Mouse (Mus musculus): ENCODE measurements around the gene Ubac2.

- TF ChIP-seq CTCF (IDR thresholded peaks at IDR 0.05) (no peak), EP300 (IDR thresholded peaks at IDR 0.05) (no peak)
Observed at GRCm38 (mm10) chr14:122012814-122013213, 134.4 kb downstream of the Ubac2 start.

All from lung, postnatal 0 days (tissue).